Mouse (Mus musculus) granulocyte monocyte progenitor cell, adult 5-6 weeks (primary cell): ENCODE measurements around the gene Ggact. TPM values are rescaled to one million over a fixed set of nuclear protein-coding genes. Genes with fewer than 3 reads are reported as not detected.
A peak's percentile ranks its signal among the peaks of the same experiment; 100 is the strongest.

Experiments used
- ATAC-seq: replicated peaks from 2 replicates; pipeline ENCODE4 v1.8.0; 2016; ENCODE audit warnings: mild to moderate bottlenecking, moderate TSS enrichment, inconsistent platforms; ENCODE audit not compliant: poor library complexity, severe bottlenecking
- total RNA-seq, 2 experiments: library from RNA; stranded (forward) in 1 of 2; stranded (reverse) in 1 of 2; fragments of 200-712, 200-1000 nt in 1 of 2; fragments of >200 nt in 1 of 2; fragmentation: Nextera tagmentation in 1 of 2; gene quantifications; 2 replicates each; pipeline ENCODE4 v1.2.3; 2014 to 2017

Ggact gene
- total RNA-seq, 2 experiments from 2014 or later: 0.31 to 2.2 TPM

- peak; percentile 30 for ATAC-seq
Measured at GRCm38 (mm10) chr14:122901715-122902114, 11.8 kb downstream of the Ggact start.

- no peak for ATAC-seq
Measured at GRCm38 (mm10) chr14:122901177-122901576, 12.4 kb downstream of the Ggact start.

- ATAC-seq: no peak
Measured at GRCm38 (mm10) chr14:122900679-122901078, 12.9 kb downstream of the Ggact start.

GRCm38 (mm10) chr14:122898550-122898949, 15.0 kb downstream of the Ggact start:
- ATAC-seq: no peak

GRCm38 (mm10) chr14:122896106-122896505, 17.5 kb downstream of the Ggact start:
- ATAC-seq: no peak

- ATAC-seq: no peak
Measured at GRCm38 (mm10) chr14:122891470-122891968, 22.0 kb downstream of the Ggact start.

- no peak for ATAC-seq
Measured at GRCm38 (mm10) chr14:122888480-122888872, 25.1 kb downstream of the Ggact start.

GRCm38 (mm10) chr14:122887702-122888479, 25.7 kb downstream of the Ggact start:
- ATAC-seq: no peak

- no peak for ATAC-seq
Measured at GRCm38 (mm10) chr14:122887278-122887677, 26.3 kb downstream of the Ggact start.

- no peak for ATAC-seq
Measured at GRCm38 (mm10) chr14:122885893-122886292, 27.7 kb downstream of the Ggact start.

GRCm38 (mm10) chr14:122883821-122884584, 29.6 kb downstream of the Ggact start:
- no peak for ATAC-seq

- no peak for ATAC-seq
Measured at GRCm38 (mm10) chr14:122883410-122883806, 30.1 kb downstream of the Ggact start.

- no peak for ATAC-seq
Measured at GRCm38 (mm10) chr14:122882795-122883409, 30.7 kb downstream of the Ggact start.

- ATAC-seq: no peak
Measured at GRCm38 (mm10) chr14:122882201-122882639, 31.3 kb downstream of the Ggact start.

GRCm38 (mm10) chr14:122881699-122882098, 31.9 kb downstream of the Ggact start:
- no peak for ATAC-seq

GRCm38 (mm10) chr14:122880291-122880690, 33.3 kb downstream of the Ggact start:
- ATAC-seq: no peak

GRCm38 (mm10) chr14:122877787-122878186, 35.8 kb downstream of the Ggact start:
- ATAC-seq: no peak

- no peak for ATAC-seq
Measured at GRCm38 (mm10) chr14:122876723-122877122, 36.8 kb downstream of the Ggact start.

GRCm38 (mm10) chr14:122876163-122876562, 37.4 kb downstream of the Ggact start:
- peak; percentile 99 for ATAC-seq

- no peak for ATAC-seq
Measured at GRCm38 (mm10) chr14:122875636-122876035, 37.9 kb downstream of the Ggact start.

- no peak for ATAC-seq
Measured at GRCm38 (mm10) chr14:122875056-122875455, 38.5 kb downstream of the Ggact start.
